ENCODE assay signal across 21 mouse cellular contexts in genomic region chr15:6859781-6860180, GRCm38 (mm10). TPM values are rescaled to one million over a fixed set of nuclear protein-coding genes. Genes with fewer than 3 reads are reported as not detected.
DNase-seq lines count a peak whose midpoint lies in the region; ATAC-seq lines count a peak whose summit lies in the region.
"Had no signal": no experiment of that assay in that cellular context is flagged by ENCODE, and none has a peak within 500 bp of the region (broad histone marks: within the 10 kb centered on the region; RNA-seq: fewer than 3 reads in every experiment).

No protein-coding gene starts in this region.

- ATAC-seq in kidney, embryonic 15.5 days (replicated peaks; ENCODE audit: low FRiP score): no peak
- ATAC-seq: forebrain, embryonic 14.5 days; forebrain, embryonic 16.5 days had no signal

- WGBS in kidney, embryonic 15.5 days: 76% methylated on average over 7 of the region's 7 CpGs

- no peaks in the 10 kb centered on the region for H3K27me3 ChIP-seq in kidney, embryonic 15.5 days
- H3K27me3 ChIP-seq: embryonic facial prominence, embryonic 12.5 days had no signal

- no peaks in the 10 kb centered on the region for H3K4me1 ChIP-seq in kidney, embryonic 15.5 days
- H3K4me1 ChIP-seq: embryonic facial prominence, embryonic 10.5 days; embryonic facial prominence, embryonic 12.5 days; forebrain, embryonic 10.5 days; forebrain, embryonic 12.5 days had no signal

- H3K27ac ChIP-seq in kidney, embryonic 15.5 days: no peak overlapping the region
- H3K27ac ChIP-seq: embryonic facial prominence, embryonic 10.5 days; embryonic facial prominence, embryonic 12.5 days; forebrain, embryonic 10.5 days; forebrain, embryonic 12.5 days had no signal

- no peak overlapping the region for H3K4me2 ChIP-seq in kidney, embryonic 15.5 days
- H3K4me2 ChIP-seq: embryonic facial prominence, embryonic 12.5 days; forebrain, embryonic 12.5 days had no signal

- H3K9ac ChIP-seq in kidney, embryonic 15.5 days: no peak overlapping the region
- H3K9ac ChIP-seq: embryonic facial prominence, embryonic 12.5 days; forebrain, embryonic 12.5 days had no signal

- H3K4me3 ChIP-seq in kidney, embryonic 15.5 days (replicated peaks): no peak overlapping the region
- H3K4me3 ChIP-seq: embryonic facial prominence, embryonic 10.5 days; embryonic facial prominence, embryonic 12.5 days; forebrain, embryonic 10.5 days; forebrain, embryonic 12.5 days had no signal

- no peaks in the 10 kb centered on the region for H3K36me3 ChIP-seq in kidney, embryonic 15.5 days
- H3K36me3 ChIP-seq: embryonic facial prominence, embryonic 10.5 days; embryonic facial prominence, embryonic 12.5 days; forebrain, embryonic 10.5 days; forebrain, embryonic 12.5 days had no signal

- no peaks in the 10 kb centered on the region for H3K9me3 ChIP-seq in kidney, embryonic 15.5 days (replicated peaks)
- H3K9me3 ChIP-seq: embryonic facial prominence, embryonic 10.5 days; embryonic facial prominence, embryonic 12.5 days; forebrain, embryonic 10.5 days; forebrain, embryonic 12.5 days had no signal

- DNase-seq in urinary bladder, postnatal 14 days (ENCODE audit: low spot score): peak; percentile 52
- no peak for DNase-seq in urinary bladder, postnatal 10 days (ENCODE audit: low spot score)
- DNase-seq in urinary bladder, postnatal 36 days (ENCODE audit: low spot score in 2 of 2): peak; percentile 59 to 61
- no peak for DNase-seq in urinary bladder, adult 2 months (ENCODE audit: low spot score)
- DNase-seq in fat pad, adult 2 months (ENCODE audit: extremely low read depth, low read depth, low spot score): peak; percentile 80
- no peak for DNase-seq in neural tube, embryonic 10.5 days (ENCODE audit: extremely low spot score, low spot score)
- DNase-seq: adrenal gland, adult 8-10 months; adrenal gland, postnatal 14 days; adrenal gland, postnatal 36 days; cerebellum, adult 11-12 months; cerebellum, adult 2 months; cerebellum, adult 9-10 months; cerebellum, postnatal 10 days; cerebellum, postnatal 25 days had no signal

RNA-seq across cellular contexts. Expression of gene Osmr, which starts 15.0 kb away (rescaled TPM):
- 29.6 and 29.8 TPM in 2 replicates for polyA plus RNA-seq in urinary bladder, adult 2 months (2012; rRNA removed)
- polyA plus RNA-seq in kidney, embryonic 15.5 days (2015; fragmentation: Nextera tagmentation; extraction: Ambion mirVana): 1.8 and 1.9 TPM in 2 replicates

Comparison
In these comparisons a context has a peak if more than half of its experiments do, and no peak if none do; other contexts are left out.
1. DNase-seq: peak in urinary bladder, postnatal 14 days (single experiment), urinary bladder, postnatal 36 days (2 of 2) and fat pad, adult 2 months (single experiment); none in urinary bladder, postnatal 10 days (single experiment), urinary bladder, adult 2 months (single experiment) and neural tube, embryonic 10.5 days (single experiment).
2. RNA of gene Osmr, which starts 15.0 kb away (polyA plus RNA-seq): 29.6 to 29.8 TPM in urinary bladder, adult 2 months; 1.8 to 1.9 TPM in kidney, embryonic 15.5 days; every median in the first group is over 10 times any median in the second.